Mouse (Mus musculus): ENCODE measurements around the gene G430095P16Rik.
A peak's percentile ranks its signal among the peaks of the same experiment; 100 is the strongest.

Gene G430095P16Rik

GRCm38 (mm10) chr8:84702963-84703465 is 19.8 kb upstream of the G430095P16Rik start:
- DNase-seq (ENCODE audit: low spot score): no peak

DNA sequence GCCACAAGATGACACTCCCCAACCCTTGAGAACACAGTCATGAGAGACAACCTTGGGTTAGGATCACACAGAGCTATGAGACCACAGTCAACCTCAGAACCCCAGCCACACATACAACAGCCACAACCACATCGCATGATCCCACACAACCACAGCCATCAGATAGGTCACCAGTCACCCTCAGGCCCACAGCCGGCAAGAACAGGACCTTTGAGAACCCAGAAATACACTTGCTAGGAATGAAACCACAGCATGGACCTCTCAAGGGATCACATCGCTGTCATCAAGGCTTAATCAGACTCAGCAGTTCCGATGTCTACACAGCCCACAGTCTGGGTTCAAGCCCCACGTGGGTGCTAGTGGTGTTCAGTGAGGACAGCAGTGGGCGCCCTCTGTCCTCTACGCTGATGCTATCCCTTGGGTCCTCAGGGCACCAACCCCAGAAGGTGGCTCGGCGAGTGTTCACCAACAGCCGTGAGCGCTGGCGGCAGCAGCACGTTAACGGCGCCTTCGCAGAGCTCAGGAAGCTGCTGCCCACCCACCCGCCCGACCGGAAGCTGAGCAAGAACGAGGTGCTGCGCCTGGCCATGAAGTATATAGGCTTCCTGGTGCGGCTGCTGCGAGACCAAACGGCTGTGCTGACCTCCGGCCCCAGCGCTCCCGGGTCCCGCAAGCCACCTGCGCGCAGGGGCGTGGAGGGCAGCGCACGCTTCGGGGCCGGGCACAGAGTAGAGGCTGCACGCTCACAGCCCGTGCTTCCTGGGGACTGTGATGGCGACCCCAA is 19.1 kb upstream of the G430095P16Rik start:
- no peak for DNase-seq (ENCODE audit: low spot score)

DNA sequence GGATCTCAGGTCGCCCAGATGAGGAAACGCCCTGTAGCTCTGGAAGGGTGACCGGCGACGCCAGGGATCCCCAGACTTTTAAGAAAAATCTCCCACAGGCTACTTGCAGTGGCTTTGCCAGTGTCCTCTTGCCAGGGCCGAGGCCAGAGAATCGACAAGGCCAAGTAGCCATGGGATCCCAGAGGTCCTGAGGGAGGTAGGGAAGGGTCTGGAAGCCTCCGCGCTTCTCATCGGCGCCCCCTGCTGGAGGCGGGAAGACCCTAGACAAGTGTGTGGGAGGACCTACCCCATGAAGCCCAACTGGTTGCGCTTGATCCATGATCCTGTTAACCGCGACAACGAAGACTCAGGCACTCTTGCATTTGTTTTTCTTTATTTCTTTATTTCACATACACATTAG is 18.5 kb upstream of the G430095P16Rik start:
- no peak for DNase-seq (ENCODE audit: low spot score)

- DNase-seq (ENCODE audit: low spot score): no peak
These were observed 17.7 kb upstream of the G430095P16Rik start for GRCm38 (mm10) chr8:84704867-84705831.

DNA sequence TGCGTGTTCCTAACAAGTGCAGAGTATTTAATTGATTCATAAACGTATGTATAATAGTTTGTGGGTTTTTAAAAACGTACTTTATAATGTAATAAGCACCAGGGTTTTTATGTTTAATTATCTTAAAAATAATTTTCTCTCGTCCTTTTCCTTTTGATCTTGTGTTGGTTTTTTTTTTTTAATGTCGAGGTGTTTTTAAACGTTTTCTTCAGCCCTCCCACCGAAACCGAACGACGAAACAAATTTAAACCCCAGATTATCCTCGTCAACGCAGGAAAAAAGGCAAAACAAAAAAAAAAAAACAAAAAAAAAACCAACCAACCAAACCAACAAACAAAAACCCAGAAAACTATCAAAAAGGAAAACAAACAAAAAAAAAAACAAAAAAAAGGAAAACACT is 16.8 kb upstream of the G430095P16Rik start:
- no peak for DNase-seq (ENCODE audit: low spot score)

DNA sequence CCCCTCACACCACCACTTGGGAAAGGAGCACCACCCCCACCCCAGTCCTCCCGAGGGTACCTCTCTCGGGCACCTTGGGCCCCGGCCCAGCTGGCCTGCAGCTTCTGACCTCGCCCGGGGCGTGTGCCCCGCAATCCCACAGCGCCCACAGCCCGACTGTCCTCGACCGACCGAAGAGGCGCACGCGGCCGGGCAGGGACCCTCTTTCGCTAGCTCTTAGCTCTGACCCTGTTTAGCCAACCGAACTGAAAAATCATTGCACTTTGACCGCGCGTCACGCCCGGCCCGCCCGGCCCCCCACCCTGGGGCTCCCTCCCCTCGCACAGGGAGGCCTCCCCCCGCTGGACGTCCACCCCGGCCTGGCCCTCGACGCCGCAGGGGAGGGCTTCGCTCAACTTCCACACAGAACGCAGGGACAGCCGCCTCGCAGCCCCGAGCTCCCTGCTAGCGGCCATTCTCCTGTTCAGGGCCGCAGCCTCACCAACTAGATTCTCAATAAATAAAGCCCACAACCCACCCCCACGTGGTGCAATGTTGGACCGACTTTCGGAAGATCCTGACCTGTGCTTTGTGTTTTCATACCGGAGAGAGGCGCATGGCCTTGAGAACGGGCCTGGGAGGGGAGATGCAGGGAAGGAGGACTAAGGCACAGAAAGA is 16.1 kb upstream of the G430095P16Rik start:
- no peak for DNase-seq (ENCODE audit: low spot score)

DNA sequence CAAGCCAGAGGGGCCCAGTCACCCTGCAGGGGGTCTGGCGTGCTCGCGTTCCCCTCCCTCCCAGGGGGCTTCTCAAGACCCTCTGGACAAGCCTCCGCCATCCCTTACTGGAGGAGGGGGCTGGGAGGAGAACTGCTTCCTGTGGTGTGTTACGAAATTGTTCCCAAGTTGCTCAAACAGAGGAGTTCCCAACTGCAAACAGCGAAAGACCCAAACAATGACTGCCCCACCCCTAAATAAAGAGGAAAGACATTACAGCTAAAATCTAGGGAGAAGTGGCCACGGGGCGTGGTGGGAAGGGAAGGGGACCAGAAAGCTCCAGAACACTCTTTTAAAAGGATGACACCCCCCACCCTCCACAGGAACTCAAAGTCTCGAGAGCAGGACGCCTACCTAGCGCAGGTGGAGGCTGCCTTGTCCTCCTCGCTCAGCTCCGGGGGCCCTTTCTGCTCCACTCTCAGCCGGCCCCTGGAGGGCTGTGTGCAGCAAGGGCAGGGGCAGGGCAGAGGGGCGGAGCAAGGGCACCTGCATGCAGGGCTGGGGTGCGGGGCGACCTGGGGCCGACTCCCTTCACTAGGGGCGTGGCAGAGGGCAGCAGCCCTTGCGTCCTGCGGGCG is 15.4 kb upstream of the G430095P16Rik start:
- DNase-seq (ENCODE audit: low spot score): no peak

GRCm38 (mm10) chr8:84708071-84708541 is 14.7 kb upstream of the G430095P16Rik start:
- DNase-seq (ENCODE audit: low spot score): peak; percentile 4

DNA sequence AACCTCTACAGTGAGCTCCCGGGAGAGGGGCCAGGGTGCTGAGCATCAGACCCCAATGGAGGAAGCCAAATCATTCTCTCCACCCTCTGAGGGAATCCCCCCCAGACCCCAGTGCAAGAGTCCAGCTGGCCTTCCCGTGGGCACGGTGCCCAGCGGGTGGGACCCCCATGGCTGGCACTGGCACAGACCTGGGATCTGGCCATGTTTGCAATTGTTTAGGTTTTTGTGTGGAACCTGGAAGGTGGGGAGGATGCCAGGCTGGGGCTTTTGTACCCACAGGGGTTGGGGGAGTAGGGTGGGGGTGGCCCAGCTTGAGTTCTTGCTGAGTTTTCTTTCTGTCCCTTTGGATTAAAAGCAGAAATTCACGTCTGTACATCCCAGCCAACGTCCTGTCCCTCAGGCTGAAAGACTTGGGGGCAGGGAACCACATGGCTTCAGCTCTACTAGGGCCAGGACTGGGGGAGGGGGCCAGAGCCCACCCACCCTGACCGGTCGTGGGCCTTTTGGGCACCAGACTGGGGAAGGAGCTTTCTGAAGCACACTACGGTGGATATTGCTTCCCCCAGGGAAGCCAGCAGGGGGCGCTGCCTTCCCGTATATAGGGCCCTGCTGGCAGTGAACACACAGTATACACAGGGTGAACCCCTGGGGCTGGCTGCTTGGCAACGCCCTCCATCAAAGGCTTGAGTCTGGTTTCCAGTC is 13.9 kb upstream of the G430095P16Rik start:
- peak; percentile 92 for DNase-seq (ENCODE audit: low spot score)

GRCm38 (mm10) chr8:84709931-84710330 is 12.9 kb upstream of the G430095P16Rik start:
- DNase-seq (ENCODE audit: low spot score): no peak

GRCm38 (mm10) chr8:84711312-84711711 is 11.5 kb upstream of the G430095P16Rik start:
- no peak for DNase-seq (ENCODE audit: low spot score)

DNA sequence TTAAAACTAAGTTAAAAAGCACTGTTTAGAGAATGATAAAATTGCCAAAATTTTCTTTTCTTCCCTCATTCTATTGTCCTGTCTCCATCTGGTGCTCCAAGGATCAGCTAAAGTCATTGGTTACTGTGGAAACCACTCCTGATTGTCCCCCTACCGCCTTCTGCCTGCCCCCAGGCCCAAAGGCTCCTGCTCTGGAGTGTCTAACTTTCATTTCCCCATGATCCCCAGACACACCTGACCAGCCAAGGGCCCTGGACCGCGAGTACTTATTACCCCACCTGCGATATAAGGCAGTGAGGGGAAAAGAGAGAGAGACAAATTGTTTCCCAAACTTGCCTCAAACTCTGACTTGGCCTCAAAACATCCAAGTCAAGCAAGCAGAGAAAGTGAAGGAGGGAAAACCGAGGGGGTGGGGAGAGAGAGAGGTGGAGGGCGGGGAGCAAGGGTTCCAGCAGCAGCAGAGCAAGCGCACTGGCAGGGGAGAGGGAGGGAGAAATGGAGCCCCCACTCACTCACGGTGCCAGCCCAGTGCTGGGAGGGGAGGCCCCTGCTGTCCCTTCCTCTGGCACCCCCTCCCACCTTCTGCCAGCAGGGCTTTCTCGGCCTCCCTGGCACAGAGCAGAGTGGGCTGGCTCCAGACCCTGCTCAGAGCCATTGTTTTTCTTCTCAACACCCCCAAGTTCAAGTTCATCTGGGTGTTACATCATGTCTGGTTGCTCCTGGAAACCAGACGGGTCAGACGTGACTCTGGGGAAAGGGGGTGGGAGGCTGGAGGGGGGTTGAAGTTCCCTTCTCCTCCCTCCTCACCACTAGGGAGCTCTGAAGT is 10.7 kb upstream of the G430095P16Rik start:
- DNase-seq (ENCODE audit: low spot score): no peak

DNA sequence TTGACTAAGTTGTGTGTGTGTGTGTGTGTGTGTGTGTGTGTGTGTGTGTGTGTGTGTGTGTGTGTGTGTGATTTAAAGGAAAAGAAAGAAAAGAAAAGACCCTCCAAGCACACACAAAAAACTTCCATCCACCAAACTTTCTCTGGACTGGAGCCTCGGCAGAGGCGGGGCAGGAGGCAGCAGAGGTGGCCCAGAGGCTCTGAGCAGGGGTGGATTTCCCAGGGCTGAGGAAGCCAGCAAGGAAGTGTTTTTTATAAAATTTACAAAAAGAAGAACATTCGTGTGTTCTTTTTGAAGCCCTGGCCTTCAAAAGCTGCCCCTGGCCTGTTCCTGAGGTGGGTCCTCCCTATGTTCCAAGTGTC is 10.1 kb upstream of the G430095P16Rik start:
- no peak for DNase-seq (ENCODE audit: low spot score)

GRCm38 (mm10) chr8:84713381-84713780 is 9.4 kb upstream of the G430095P16Rik start:
- no peak for DNase-seq (ENCODE audit: low spot score)

DNA sequence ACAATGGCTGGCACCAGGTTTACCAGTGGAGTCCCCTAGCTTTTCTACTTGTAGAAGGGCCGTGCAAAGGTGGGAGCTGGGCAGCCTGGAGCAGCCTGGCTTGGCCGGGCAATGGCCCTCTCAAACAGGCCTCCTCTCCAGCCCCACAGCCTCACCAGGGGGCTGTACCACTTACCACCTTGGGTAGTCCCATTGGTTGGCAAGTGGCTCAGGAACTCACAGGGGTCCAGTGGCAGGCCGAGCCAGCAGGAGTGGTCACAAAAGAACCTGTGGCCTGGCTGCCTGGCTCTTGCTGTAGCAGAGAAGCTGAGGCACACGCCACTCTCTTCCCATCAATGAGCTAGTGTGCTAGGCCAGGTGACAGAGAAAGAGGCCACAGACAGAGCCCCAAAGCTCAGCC is 8.6 kb upstream of the G430095P16Rik start:
- DNase-seq (ENCODE audit: low spot score): no peak

- no peak for DNase-seq (ENCODE audit: low spot score)
These were observed 6.8 kb upstream of the G430095P16Rik start for GRCm38 (mm10) chr8:84715893-84716468.

GRCm38 (mm10) chr8:84716790-84717189 is 6.0 kb upstream of the G430095P16Rik start:
- no peak for DNase-seq (ENCODE audit: low spot score)

- DNase-seq (ENCODE audit: low spot score): no peak
These were observed 4.3 kb upstream of the G430095P16Rik start for GRCm38 (mm10) chr8:84718476-84718875.

GRCm38 (mm10) chr8:84718959-84719690 is 3.7 kb upstream of the G430095P16Rik start:
- DNase-seq (ENCODE audit: low spot score): no peak
